Mouse (Mus musculus) naive thymus-derived CD4-positive, alpha-beta T cell, adult 5 months (primary cell): Measurements from ENCODE around the gene Odam. TPM values are rescaled to one million over a fixed set of nuclear protein-coding genes. Genes with fewer than 3 reads are reported as not detected.

Experiments
- polyA plus RNA-seq: library from polyadenylated mRNA; unstranded; fragments of 100-300 nt; shearing (Covaris generic); gene quantifications from one replicate; pipeline ENCODE4 v1.2.1, GENCODE M21; 2017

Odam gene
- polyA plus RNA-seq, result not detected

DNA sequence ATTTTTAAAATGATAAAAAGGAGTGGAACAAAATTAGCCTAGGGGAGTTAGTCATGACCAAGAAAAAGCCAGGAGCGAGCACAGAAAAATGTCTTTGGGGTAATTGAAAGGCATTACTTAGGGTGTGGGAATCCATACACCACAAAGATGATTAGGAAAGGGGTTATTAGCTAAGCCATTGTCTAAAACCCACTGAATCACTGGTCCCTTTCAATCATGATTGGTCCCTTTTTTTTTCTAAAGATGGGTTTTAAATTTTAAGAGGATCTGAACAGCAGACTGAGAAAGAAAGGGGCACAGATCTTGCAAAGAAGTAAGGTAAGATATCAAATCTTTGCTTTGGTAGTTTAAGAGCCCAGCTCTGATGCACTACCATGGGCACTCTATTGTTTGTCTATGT is at the start of gene Odam:
Gene Odam (plus strand): TSS at position 301 of the 400 bp plus-strand sequence.

GRCm38 (mm10) chr5:87925372-87925771 is 40.5 kb downstream of the Odam start, which contains the start of gene Csn3:
Gene Csn3, plus strand, starts transcription at chr5:87925579.

Other genes with a start within 250 kb of the Odam start
- not detected for gene Csn1s1, start 218.8 kb upstream of the Odam start, polyA plus RNA-seq
- not detected for gene Csn2, start 185.4 kb upstream of the Odam start, polyA plus RNA-seq
- gene Csn1s2a, start 110.5 kb upstream of the Odam start, polyA plus RNA-seq, result not detected
- not detected for gene Csn1s2b, start 76.9 kb upstream of the Odam start, polyA plus RNA-seq
- gene Prr27, start 59.3 kb upstream of the Odam start, polyA plus RNA-seq, result not detected
- not detected for gene Csn3, start 40.5 kb downstream of the Odam start, polyA plus RNA-seq
- 0.21 TPM for gene 2310003L06Rik, start 84.4 kb downstream of the Odam start, polyA plus RNA-seq
- gene Gm28434, start 84.5 kb downstream of the Odam start, polyA plus RNA-seq, result not detected
- not detected for gene Cabs1, start 94.4 kb downstream of the Odam start, polyA plus RNA-seq
- gene Smr3a, start 117.5 kb downstream of the Odam start, polyA plus RNA-seq, result not detected
- gene Smr2, start 201.5 kb downstream of the Odam start, polyA plus RNA-seq, result not detected
- not detected for gene Gm11116, start 226.5 kb downstream of the Odam start, polyA plus RNA-seq